Mouse (Mus musculus) MN1 (cell line): ENCODE results near the gene Crybb3.
"Not testable (repeated sequence)": the region's sequence is repeated elsewhere in the genome, so short reads cannot be mapped to it uniquely, and the experiment has no call there.

ENCODE experiments used
- DNase-seq: peaks from one replicate; pipeline ENCODE4 v3.0.0-alpha.2; 2016; ENCODE audit warnings: low spot score

Crybb3 gene

GRCm38 (mm10) chr5:113081439-113081838 lies at the start of gene Crybb3:
Crybb3 (minus strand) TSS chr5:113081584.
- DNase-seq, result peak; percentile 38

- no peak for DNase-seq
Measured at GRCm38 (mm10) chr5:113128426-113128825, 47.0 kb upstream of the Crybb3 start.

- no peak for DNase-seq
Measured at GRCm38 (mm10) chr5:113126476-113126875, 45.1 kb upstream of the Crybb3 start.

- DNase-seq, result no peak
Measured at GRCm38 (mm10) chr5:113123693-113124092, 42.3 kb upstream of the Crybb3 start.

- peak; percentile 89 for DNase-seq
Measured at GRCm38 (mm10) chr5:113122326-113123054, 41.1 kb upstream of the Crybb3 start.

GRCm38 (mm10) chr5:113121591-113121875 lies 40.1 kb upstream of the Crybb3 start:
- DNase-seq, result no peak

GRCm38 (mm10) chr5:113120741-113121590 lies 39.6 kb upstream of the Crybb3 start:
- DNase-seq, result peak; percentile 58

GRCm38 (mm10) chr5:113119861-113120465 lies 38.6 kb upstream of the Crybb3 start:
- DNase-seq, result no peak

GRCm38 (mm10) chr5:113119291-113119690 lies 37.9 kb upstream of the Crybb3 start:
- no peak for DNase-seq

GRCm38 (mm10) chr5:113118695-113119094 lies 37.3 kb upstream of the Crybb3 start:
- peak; percentile 65 for DNase-seq

GRCm38 (mm10) chr5:113117361-113117760 lies 36.0 kb upstream of the Crybb3 start:
- DNase-seq, result no peak

GRCm38 (mm10) chr5:113115896-113116295 lies 34.5 kb upstream of the Crybb3 start:
- no peak for DNase-seq

GRCm38 (mm10) chr5:113114264-113115225 lies 33.2 kb upstream of the Crybb3 start:
- DNase-seq, result no peak

- no peak for DNase-seq
Measured at GRCm38 (mm10) chr5:113113120-113113519, 31.7 kb upstream of the Crybb3 start.

GRCm38 (mm10) chr5:113111336-113111735 lies 30.0 kb upstream of the Crybb3 start:
- DNase-seq, result no peak

GRCm38 (mm10) chr5:113110929-113111328 lies 29.5 kb upstream of the Crybb3 start:
- DNase-seq, result peak; percentile 28

- not testable (repeated sequence) for DNase-seq
Measured at GRCm38 (mm10) chr5:113109651-113110050, 28.3 kb upstream of the Crybb3 start.

- DNase-seq, result no peak
Measured at GRCm38 (mm10) chr5:113108165-113108764, 26.9 kb upstream of the Crybb3 start.

GRCm38 (mm10) chr5:113107709-113108108 lies 26.3 kb upstream of the Crybb3 start:
- DNase-seq, result peak; percentile 58

- DNase-seq, result no peak
Measured at GRCm38 (mm10) chr5:113106594-113106993, 25.2 kb upstream of the Crybb3 start.

- DNase-seq, result no peak
Measured at GRCm38 (mm10) chr5:113105481-113105880, 24.1 kb upstream of the Crybb3 start.
